Mouse (Mus musculus) C2C12 (cell line): Measurements from ENCODE around the gene Gm10100. TPM values are rescaled to one million over a fixed set of nuclear protein-coding genes. Genes with fewer than 3 reads are reported as not detected.
A peak's percentile ranks its signal among the peaks of the same experiment; 100 is the strongest.
"Not testable (repeated sequence)": the region's sequence is repeated elsewhere in the genome, so short reads cannot be mapped to it uniquely, and the experiment has no call there.

Source experiments
- H3K27me3 ChIP-seq: one replicate; pipeline ENCODE4 v1.6.1; 2011; ENCODE audit not compliant: control insufficient read depth, insufficient read depth, insufficient read length
- H3K36me3 ChIP-seq: one replicate; pipeline ENCODE4 v1.6.1; 2011; ENCODE audit not compliant: control insufficient read depth, insufficient read depth
- H3K4me3 ChIP-seq: one replicate; pipeline ENCODE4 v1.5.1; 2011; ENCODE audit warnings: mild to moderate bottlenecking, control low read depth; ENCODE audit not compliant: poor library complexity, insufficient read depth, severe bottlenecking
- H3K79me2 ChIP-seq: one replicate; pipeline ENCODE4 v1.6.1; 2011; ENCODE audit not compliant: control insufficient read depth, insufficient read depth
- H3K79me3 ChIP-seq: one replicate; pipeline ENCODE4 v1.6.1; 2011; ENCODE audit warnings: low read depth, control low read depth
- H3ac ChIP-seq: one replicate; pipeline ENCODE3; 2011; ENCODE audit warnings: low read depth; ENCODE audit not compliant: control insufficient read depth, insufficient read length
- CEBPB ChIP-seq: IDR thresholded peaks from one replicate; pipeline ENCODE4 v1.6.1; 2011; ENCODE audit warnings: low read depth, mild to moderate bottlenecking, control low read depth, moderate library complexity
- CTCF ChIP-seq: IDR thresholded peaks from one replicate; pipeline ENCODE4 v1.5.1; 2011; ENCODE audit not compliant: control insufficient read depth, insufficient read depth, insufficient read length
- FOSL1 ChIP-seq: IDR thresholded peaks from one replicate; pipeline ENCODE4 v1.8.0; 2011; ENCODE audit warnings: mild to moderate bottlenecking, low read length; ENCODE audit not compliant: poor library complexity, insufficient read depth, severe bottlenecking
- MAX ChIP-seq: IDR thresholded peaks from one replicate; pipeline ENCODE4 v1.6.1; 2011; ENCODE audit warnings: mild to moderate bottlenecking, control low read depth
- MYOD1 ChIP-seq: IDR thresholded peaks from one replicate; pipeline ENCODE4 v1.6.1; 2011; ENCODE audit warnings: low read depth; ENCODE audit not compliant: control insufficient read depth, insufficient read length
- MYOG ChIP-seq: IDR thresholded peaks from one replicate; pipeline ENCODE4 v1.6.1; 2011; ENCODE audit not compliant: control insufficient read depth, insufficient read length; ENCODE audit errors: extremely low read depth
- USF1 ChIP-seq: IDR thresholded peaks from one replicate; pipeline ENCODE4 v1.6.1; 2011; ENCODE audit warnings: low read depth, mild to moderate bottlenecking, control low read depth, moderate library complexity
- polyA plus RNA-seq: library from polyadenylated mRNA; unstranded; fragments of >200 nt; fragmentation: generic; extraction: Trizol; gene quantifications from one replicate; pipeline ENCODE4 v1.2.1, GENCODE M21; 2012; ENCODE audit warnings: missing spikeins

The Gm10100 gene
- polyA plus RNA-seq, 1 experiment = not detected

DNA sequence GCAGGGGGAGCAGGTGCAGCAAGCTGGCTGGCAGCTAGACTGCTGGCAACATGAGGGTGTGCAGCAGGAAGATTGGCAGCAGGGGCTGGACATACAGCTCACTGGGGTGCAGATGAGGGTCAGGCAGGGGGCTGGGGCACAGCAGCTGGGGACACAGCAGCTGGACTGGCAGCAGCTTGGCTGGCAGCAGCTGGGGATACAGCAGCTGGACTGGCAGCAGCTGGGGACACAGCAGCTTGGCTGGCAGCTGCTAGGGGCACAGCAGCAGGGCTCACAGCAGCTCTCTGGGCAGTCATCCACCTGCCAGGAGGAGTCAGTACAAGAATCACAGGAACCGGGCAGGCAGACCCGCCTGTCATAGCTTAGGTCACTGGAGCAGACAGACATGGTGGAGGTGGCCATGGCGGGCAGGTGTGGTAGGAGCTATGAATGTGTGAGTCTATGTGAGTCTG is 35.9 kb upstream of the Gm10100 start, which contains the start of gene Gm19402:
Gene Gm19402, minus strand, starts transcription at position 402 of the 452 bp plus-strand sequence.
- not testable (repeated sequence) for H3K4me3 ChIP-seq, H3K36me3 ChIP-seq, H3K79me3 ChIP-seq, H3K79me2 ChIP-seq, H3ac ChIP-seq
- TF ChIP-seq MYOD1 = peak; percentile 62
- peaks cover 86% of the 10 kb centered on the region for H3K27me3 ChIP-seq

DNA sequence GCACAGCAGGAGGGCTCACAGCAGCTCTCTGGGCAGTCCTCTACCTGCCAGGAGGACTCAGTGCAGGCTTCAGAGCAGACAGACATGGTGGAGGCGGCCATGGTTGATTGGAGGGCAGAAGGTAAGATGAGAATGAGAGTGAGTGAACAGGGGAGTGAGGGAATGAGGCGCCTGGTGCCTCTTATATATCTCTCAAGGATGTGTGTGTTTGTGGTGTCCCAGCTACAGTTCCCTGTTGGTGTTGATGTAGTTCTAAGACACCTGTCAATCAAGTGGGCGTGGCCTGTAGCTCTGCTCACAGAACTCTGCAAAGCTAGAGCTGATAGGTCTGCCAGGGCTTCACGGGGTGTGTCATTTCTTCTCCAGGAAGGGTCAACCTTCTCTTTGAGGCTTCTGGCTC is 29.2 kb upstream of the Gm10100 start, which contains the start of gene Gm9508:
Gene Gm9508, minus strand, starts transcription at position 101 of the 400 bp plus-strand sequence.
- Histone ChIP-seq H3K79me2 (no peaks in the 10 kb centered on the region), H3K4me3 (no peak within 1 kb of the TSS), H3K79me3 (no peaks in the 10 kb centered on the region), H3ac (no peak within 1 kb of the TSS), H3K36me3 (no peaks in the 10 kb centered on the region), H3K27me3 (peaks cover 24% of the 10 kb centered on the region)
- no peak for TF ChIP-seq MYOD1
- no peak for TF ChIP-seq CEBPB
- no peak for TF ChIP-seq MYOG
- no peak for TF ChIP-seq CTCF
- no peak for TF ChIP-seq MAX
- no peak for TF ChIP-seq FOSL1
- no peak for TF ChIP-seq USF1

DNA sequence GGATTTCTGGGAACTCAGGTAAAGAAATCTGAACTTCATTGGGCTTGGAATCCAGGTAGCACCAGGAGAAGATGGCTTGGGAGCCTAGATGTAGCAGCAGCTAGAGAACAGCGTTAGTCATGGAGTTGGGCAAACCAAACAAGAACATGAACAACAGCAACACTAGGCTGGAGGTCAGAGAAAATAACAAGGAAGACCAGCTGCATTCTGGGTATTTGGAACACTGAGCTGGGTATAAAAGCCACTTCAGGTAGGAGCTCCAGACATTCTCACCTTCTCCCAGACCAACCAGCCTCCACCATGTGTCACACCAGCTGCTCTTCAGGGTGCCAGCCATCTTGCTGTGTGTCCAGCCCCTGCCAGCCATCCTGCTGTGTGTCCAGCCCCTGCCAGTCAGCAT is 20.0 kb upstream of the Gm10100 start, which contains the start of gene Gm10272:
Gene Gm10272, plus strand, starts transcription at position 301 of the 400 bp plus-strand sequence.
- H3K27me3 ChIP-seq = peaks cover 5% of the 10 kb centered on the region
- no peaks in the 10 kb centered on the region for H3K79me2 ChIP-seq
- no peaks in the 10 kb centered on the region for H3K36me3 ChIP-seq
- H3K4me3 ChIP-seq = no peak within 1 kb of the TSS
- no peak within 1 kb of the TSS for H3ac ChIP-seq
- H3K79me3 ChIP-seq = no peaks in the 10 kb centered on the region
- TF ChIP-seq MYOG (no peak), CTCF (no peak), MAX (no peak), MYOD1 (no peak), CEBPB (no peak), FOSL1 (no peak), USF1 (no peak)

DNA sequence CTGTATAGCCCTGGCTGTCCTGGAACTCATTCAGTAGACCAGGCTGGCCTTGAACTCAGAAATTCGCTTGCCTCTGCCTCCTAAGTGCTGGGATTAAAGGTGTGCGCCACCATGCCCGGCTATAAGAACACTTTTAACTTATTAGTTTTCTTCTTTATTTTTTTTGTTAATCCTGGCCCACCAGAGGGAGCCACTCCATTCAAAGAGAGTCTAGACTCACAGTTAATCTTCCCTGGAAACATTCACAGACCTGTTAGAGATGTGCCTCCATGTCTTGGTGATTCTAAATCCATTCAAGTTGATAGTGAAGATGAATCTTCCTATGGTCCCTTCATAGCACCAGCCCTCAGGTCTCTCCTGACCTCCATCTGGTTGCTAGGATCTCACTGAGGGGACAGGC is 16.5 kb upstream of the Gm10100 start:
- no peak overlapping the region for H3K4me3 ChIP-seq
- no peak overlapping the region for H3ac ChIP-seq
- TF ChIP-seq MAX = no peak
- no peak for TF ChIP-seq FOSL1
- no peak for TF ChIP-seq CEBPB
- no peak for TF ChIP-seq MYOD1
- no peaks in the 10 kb centered on the region for H3K79me3 ChIP-seq
- H3K79me2 ChIP-seq = no peaks in the 10 kb centered on the region
- no peaks in the 10 kb centered on the region for H3K36me3 ChIP-seq
- H3K27me3 ChIP-seq = peaks cover 5% of the 10 kb centered on the region

DNA sequence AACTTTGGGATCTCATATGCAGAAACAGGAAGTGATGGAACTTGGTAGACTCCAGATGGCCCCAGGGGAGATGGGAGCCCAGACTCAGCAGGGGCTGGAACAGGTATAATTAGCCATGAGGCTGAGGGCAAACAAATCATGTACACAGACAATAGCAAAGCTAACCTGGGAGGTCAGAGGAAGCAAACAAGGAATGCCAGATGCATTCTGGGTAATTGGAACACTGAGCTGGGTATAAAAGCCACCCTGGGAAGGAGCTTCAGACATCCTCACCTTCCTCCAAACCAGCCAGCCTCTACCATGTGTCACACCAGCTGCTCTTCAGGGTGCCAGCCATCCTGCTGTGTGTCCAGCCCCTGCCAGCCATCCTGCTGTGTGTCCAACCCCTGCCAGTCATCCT is 15.1 kb upstream of the Gm10100 start, which contains the start of gene Gm10024:
Gene Gm10024, plus strand, starts transcription at position 301 of the 400 bp plus-strand sequence.
- not testable (repeated sequence) for H3K36me3 ChIP-seq, H3ac ChIP-seq, H3K79me3 ChIP-seq, H3K79me2 ChIP-seq, H3K27me3 ChIP-seq, H3K4me3 ChIP-seq

DNA sequence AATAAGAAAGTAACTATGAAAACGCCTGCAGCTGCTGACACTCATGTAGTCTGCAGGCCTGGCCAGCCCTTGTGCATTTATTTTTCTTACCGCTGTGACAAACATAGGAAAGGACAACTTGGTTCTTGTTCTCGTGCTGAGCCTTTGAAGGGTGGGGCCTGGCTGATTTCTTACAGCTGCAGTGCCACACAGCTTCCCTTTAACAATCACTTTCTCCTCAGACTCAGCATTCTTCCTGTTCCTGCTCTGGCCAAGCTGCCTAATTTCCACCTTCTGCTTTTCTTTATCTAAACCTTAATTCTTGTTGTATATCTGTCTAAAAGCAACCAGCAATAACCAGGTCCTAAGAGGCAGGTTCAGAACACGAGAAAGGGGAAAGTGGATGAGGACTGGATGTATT is 12.6 kb upstream of the Gm10100 start:
- H3K79me3 ChIP-seq = no peaks in the 10 kb centered on the region
- H3ac ChIP-seq = no peak overlapping the region
- H3K79me2 ChIP-seq = no peaks in the 10 kb centered on the region
- no peak overlapping the region for H3K4me3 ChIP-seq
- peaks cover 5% of the 10 kb centered on the region for H3K27me3 ChIP-seq
- TF ChIP-seq USF1 (no peak), MYOD1 (no peak), MAX (no peak), FOSL1 (no peak), CTCF (no peak), CEBPB (no peak), MYOG (no peak)
- no peaks in the 10 kb centered on the region for H3K36me3 ChIP-seq
